Mouse (Mus musculus) embryonic fibroblast, embryonic 13.5 days (primary cell): ENCODE measurements at regions not wholly inside any gene's neighbourhood (a gene's known extent, or its start where the extent isn't known, plus 50 kb on each side); places are given as distances from the start of the nearest gene placed in this dataset.

Source experiments
- H3K27ac ChIP-seq: 2 replicates; pipeline ENCODE4 v1.5.1; 2012; ENCODE audit warnings: low read length, control low read depth, inconsistent platforms; ENCODE audit not compliant: insufficient read depth
- H3K4me1 ChIP-seq: 2 replicates; pipeline ENCODE4 v1.6.1; 2011; ENCODE audit warnings: low read length; ENCODE audit not compliant: control insufficient read depth, insufficient read depth
- H3K4me3 ChIP-seq: 2 replicates; pipeline ENCODE4 v1.5.1; 2011; ENCODE audit warnings: mild to moderate bottlenecking, control low read depth, low read length; ENCODE audit not compliant: insufficient read depth
- CTCF ChIP-seq: IDR thresholded peaks from 2 replicates; pipeline ENCODE4 v1.5.1; 2011; ENCODE audit warnings: mild to moderate bottlenecking, control low read depth, low read length, moderate library complexity, borderline replicate concordance; ENCODE audit not compliant: insufficient read depth
- POLR2A ChIP-seq: IDR thresholded peaks from 2 replicates; pipeline ENCODE4 v1.6.1; 2011; ENCODE audit warnings: low read depth, mild to moderate bottlenecking, control low read depth, low read length, moderate library complexity

DNA sequence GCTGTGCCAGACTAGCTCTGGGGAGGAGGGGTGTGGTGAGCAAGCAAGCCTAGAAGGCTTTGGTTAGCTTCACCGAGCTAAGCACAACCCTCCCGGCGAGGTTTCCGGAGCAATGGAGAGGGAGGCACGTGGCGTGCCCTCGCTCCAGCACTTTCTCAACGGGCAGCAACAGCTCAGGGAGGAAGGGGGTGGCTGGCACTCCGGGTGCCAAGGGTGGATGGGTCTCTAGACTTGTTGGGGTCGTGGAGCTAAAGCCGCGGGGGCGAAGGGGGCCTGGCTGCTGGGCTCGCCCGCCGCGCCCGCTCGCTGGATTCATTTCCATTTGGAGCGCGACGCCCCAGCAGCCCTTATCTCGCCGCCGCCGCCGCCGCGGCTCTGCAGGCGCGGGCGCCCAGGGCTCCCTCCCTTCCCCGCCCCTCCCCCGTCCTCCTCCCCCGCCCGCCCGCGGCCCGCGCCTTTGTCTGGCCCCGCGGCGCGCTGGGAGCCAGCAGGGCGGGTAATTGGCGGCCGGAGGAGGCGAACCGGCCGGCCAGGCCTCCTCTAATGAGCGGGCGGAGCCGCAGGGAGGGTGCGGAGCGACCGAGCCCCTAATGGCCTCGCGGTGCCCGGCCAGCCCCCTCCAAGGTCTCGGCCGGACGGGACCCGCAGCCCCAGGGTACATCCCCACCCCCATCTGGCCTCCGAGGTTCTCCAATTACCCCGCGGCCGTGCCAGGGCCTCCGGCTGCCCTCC is 336.9 kb downstream of the H2al1j start:
- H3K4me1 ChIP-seq: 0 out of 2 replicates have a peak, but pooled peaks cover 2% of the 10 kb centered on the region
- TF ChIP-seq CTCF: no peak
- peak; percentile 46 for TF ChIP-seq POLR2A
- H3K27ac ChIP-seq: peak overlapping the region; percentile 49
- peak overlapping the region; percentile 27 for H3K4me3 ChIP-seq

DNA sequence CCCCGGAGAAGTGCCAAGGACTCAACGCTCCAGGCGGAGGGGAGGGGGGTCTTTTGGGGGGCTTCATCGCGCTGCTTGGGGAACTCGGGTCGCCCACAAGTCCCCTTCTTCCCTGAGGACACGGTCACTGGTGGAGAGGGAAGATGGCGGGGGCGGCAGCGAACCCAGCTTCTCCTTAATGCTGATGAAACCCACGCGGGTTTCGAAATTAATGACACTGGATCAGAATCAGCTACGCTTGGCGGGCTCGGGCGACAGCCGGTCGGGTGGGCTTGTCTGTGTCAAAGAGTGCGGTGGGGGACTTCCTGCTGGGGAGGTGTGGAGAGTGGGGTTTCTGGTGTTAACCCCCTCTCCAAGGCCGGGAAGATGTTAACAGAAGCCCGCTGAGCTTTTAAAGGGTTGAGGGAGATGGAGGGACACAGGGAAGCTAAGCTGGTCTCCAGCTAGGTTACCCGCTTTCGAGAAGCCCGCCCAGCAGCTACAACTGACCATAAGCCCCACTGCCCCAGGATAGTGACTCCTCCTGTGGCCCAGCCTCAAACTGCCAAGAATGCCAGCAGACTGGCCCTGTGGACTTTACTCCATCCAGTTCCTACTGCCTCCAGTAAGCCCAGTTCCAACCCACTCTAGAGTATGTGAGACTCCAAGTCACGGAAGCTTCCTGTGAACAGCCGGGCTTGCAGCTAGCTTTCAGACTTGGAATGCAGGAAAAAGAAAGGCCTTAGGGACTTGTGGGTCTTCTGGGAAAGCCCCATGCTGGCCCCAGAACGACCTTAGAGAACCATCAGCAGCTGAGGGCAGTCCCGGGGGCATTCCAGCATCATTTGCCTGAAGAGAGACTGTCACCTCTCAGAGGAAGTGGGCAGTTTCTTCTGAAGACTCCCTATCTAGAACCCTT is 337.7 kb downstream of the H2al1j start:
- Histone ChIP-seq H3K27ac (no peak overlapping the region; the same call in 1 of the 2 replicates), H3K4me1 (0 out of 2 replicates have a peak, but pooled peaks cover 2% of the 10 kb centered on the region), H3K4me3 (peak overlapping the region; percentile 27)
- TF ChIP-seq CTCF (no peak), POLR2A (no peak)

DNA sequence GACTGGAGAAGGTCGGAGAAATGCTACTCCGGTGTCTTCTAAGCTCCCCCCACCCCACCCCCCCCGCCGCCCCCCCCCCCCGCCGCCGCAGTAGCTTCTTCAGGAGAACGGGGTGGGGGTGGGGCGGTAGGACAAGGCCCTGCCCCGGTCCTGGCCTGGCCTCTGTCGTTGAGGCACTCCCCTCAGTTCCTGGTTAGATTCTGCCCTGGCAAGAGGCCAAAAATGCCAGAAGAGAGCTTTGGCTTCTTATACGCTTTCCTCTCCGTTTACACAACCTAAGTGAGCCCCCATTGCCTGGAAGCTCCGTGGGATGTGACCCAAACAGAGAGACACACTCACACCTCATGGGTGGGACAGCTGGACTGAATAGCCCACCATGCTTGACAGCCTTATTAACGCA is 338.9 kb downstream of the H2al1j start:
- H3K4me3 ChIP-seq: no peak overlapping the region
- no peak for TF ChIP-seq CTCF
- TF ChIP-seq POLR2A: no peak

DNA sequence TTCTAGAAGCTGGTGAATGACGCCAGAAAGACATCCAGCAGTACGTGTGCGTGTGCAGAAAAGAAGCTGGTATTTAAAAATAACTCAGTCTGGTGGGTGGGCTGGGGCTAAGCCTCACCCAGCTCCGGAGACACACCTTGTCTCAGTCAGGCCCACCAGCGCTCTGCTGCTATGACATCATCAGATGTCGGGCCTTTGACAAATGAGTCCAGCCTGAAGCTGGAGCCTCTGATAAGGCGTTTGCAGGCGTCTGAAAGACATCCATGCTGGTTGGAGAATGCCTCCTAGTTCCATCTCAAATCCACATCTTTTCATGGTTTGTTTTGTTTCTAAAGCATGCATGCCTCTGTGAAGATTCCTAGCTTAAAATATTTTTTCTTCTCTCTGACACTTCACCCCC is 344.2 kb downstream of the H2al1j start:
- no peak overlapping the region for H3K27ac ChIP-seq
- TF ChIP-seq POLR2A: no peak
- no peak for TF ChIP-seq CTCF

More for the DNA sequence above, 338.9 kb downstream of the H2al1j start:
- Histone ChIP-seq H3K27ac (no peak overlapping the region), H3K4me1 (0 out of 2 replicates have a peak, but pooled peaks cover 2% of the 10 kb centered on the region)

DNA sequence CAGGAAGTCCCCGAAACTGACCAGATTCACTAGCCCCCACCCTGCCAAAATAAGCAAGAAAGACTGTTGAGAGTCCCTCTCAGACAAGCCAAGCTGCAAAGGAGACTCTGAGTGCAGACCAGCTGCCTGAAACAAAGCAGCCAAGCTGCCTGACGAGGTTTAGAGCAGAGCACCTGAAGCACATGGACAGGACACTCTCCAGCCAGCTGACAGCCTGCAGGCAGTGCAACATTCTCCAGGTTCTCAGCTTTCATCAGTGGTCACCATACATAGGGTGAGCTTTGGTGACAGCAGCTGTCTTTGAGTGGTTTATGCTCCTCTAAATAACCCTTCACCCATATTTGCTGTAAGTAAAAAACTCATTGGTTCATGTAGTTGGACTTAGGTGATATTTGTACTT is 350.5 kb downstream of the H2al1j start:
- Histone ChIP-seq H3K4me3 (no peak overlapping the region), H3K4me1 (no peaks in the 10 kb centered on the region), H3K27ac (no peak overlapping the region)
- TF ChIP-seq CTCF: no peak
- no peak for TF ChIP-seq POLR2A

More for the DNA sequence above, 344.2 kb downstream of the H2al1j start:
- Histone ChIP-seq H3K4me3 (no peak overlapping the region), H3K4me1 (no peaks in the 10 kb centered on the region)

DNA sequence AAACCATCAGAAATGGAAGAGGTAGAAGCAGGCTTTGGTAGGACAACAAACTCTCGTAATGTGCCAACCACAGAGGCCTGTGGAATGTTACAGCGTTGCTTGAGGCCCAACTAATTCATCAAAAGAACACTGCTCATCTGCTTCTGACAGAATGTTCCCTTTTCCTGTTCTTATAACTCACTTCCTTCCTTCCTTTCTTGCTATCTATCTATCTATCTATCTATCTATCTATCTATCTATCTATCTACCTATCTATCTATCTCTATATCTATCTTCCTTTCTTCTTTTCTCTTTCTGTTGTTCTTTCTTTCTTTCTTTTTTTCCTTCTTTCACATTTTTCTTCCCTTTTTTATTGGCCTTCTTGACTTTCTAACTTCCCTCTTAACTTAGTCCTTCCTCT is 353.7 kb downstream of the H2al1j start:
- TF ChIP-seq CTCF (no peak), POLR2A (no peak)
- no peak overlapping the region for H3K4me3 ChIP-seq
- no peaks in the 10 kb centered on the region for H3K4me1 ChIP-seq
- no peak overlapping the region for H3K27ac ChIP-seq

DNA sequence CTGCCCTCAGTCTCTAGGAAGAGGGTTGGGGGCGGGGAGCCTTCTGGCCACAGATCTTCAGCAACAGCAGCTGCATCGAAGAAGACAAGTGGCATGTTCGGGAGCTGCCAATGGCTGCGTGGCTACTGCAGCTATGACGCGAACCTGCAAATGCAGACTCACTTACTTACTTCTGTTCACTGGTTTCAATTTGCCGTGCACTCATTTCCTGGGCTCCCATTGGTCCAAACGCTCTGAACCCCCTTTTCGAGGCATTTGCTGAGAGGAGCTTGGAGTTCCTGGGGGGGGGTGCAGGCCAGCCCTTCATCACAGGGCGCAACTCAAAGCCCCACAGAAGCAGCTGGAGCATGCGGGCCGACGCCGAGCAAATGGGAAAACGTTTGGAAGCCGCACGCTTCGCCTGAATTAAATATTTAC is 362.4 kb downstream of the H2al1j start:
- Histone ChIP-seq H3K27ac (no peak overlapping the region), H3K4me1 (no peaks in the 10 kb centered on the region), H3K4me3 (no peak overlapping the region)
- TF ChIP-seq CTCF (no peak), POLR2A (no peak)

DNA sequence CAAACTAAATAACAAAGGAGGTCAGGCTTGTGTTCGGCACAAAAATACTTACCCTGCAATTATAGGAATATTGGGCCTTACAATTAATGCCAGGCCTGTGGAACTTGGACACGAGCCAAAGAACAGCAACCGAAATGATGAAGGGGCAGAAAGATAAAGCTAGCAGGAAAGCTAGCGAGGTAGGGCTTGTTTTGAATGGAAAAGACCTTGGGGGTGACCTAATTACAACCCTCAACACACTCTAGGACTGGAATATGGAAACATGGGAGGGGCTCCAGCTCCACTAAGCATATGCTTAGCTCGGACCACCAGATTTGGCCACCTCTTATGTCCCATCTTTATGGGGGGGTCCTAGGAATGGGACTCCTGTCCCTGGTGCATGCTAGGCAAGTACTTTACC is 362.8 kb downstream of the H2al1j start:
- no peaks in the 10 kb centered on the region for H3K4me1 ChIP-seq
- TF ChIP-seq CTCF: no peak
- H3K4me3 ChIP-seq: no peak overlapping the region
- H3K27ac ChIP-seq: no peak overlapping the region

DNA sequence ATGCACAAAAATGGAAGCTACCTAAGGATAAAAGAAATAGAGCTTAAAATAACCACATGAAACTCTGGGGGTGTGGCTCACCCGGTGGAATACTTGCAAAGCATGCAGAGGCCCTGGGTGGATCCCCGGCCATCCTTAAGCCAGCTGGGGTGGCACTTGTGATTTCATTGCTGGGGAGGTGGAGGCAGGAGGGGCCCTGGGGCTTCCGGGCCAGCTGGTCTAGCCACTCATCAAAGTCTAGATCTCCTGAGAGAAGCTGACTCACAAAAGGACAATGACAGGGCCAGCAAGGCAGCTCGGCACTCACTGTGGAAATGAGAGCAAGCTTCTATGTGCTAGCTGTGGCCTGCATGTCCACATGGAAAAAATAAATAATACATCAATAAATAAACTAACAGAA is 363.4 kb downstream of the H2al1j start:
- no peaks in the 10 kb centered on the region for H3K4me1 ChIP-seq
- no peak overlapping the region for H3K4me3 ChIP-seq
- TF ChIP-seq CTCF: no peak
- H3K27ac ChIP-seq: no peak overlapping the region

DNA sequence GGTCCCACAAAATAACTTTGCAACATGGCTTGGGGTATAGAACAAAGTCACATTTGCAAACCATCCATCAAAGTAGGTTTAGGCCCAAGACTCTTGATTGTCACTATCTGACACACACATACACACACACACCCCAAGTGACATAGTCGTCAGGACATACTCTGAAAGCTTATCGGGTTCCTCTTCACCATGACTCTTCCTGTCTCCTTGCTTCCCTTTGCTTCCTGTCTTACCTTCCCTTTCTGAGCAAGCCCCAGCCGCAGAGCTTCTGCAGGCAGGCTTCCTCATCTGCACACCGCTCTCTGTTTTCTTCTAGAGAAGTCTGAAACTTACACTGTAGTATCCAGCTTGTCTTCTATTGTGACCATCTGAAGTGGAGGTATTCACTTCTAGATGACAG is 368.9 kb downstream of the H2al1j start:
- Histone ChIP-seq H3K4me3 (no peak overlapping the region), H3K27ac (no peak overlapping the region), H3K4me1 (no peaks in the 10 kb centered on the region)
- TF ChIP-seq CTCF (no peak), POLR2A (no peak)

DNA sequence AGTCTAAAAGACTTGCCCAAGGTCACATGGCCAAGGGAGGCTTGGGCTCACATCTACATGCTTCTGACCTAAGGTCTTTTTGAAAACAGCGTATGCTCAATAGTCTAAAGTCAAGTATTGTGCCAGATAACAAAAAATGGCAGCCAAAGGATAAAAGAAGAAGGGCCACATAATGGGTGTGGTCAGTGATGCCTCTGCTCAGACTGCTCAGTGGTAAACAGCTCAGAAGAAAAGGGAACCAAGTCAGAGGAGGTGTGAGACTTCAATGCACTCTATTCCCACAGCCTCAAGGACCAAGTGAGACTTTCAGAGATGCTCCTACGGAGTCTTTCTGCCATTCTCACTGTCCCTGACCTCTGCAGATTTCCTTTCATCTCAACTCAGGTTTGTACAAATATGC is 373.5 kb downstream of the H2al1j start:
- Histone ChIP-seq H3K4me1 (no peaks in the 10 kb centered on the region), H3K27ac (no peak overlapping the region), H3K4me3 (no peak overlapping the region)
- TF ChIP-seq POLR2A (no peak), CTCF (no peak)
